Mouse (Mus musculus): ENCODE results near the gene Tmcc2. TPM values are rescaled to one million over a fixed set of nuclear protein-coding genes. Genes with fewer than 3 reads are reported as not detected.

Tmcc2 gene
- polyA plus RNA-seq (2015; fragmentation: Nextera tagmentation; extraction: Ambion mirVana), result 154 TPM in 2 replicates

- Histone ChIP-seq H3K9me3 (ENCODE audit: low read length) (no peaks in the 10 kb centered on the region), H3K27me3 (ENCODE audit: insufficient read depth, low read length) (peaks cover 19% of the 10 kb centered on the region), H3K4me2 (ENCODE audit: low read depth, low read length) (peak within 1 kb of the TSS; percentile 90), H3K4me1 (ENCODE audit: insufficient read depth) (peaks cover 23% of the 10 kb centered on the region), H3K36me3 (replicated peaks; ENCODE audit: insufficient read depth, low read length) (no peaks in the 10 kb centered on the region), H3K9ac (replicated peaks) (peak within 1 kb of the TSS; percentile 78), H3K4me3 (ENCODE audit: low read depth, low read length) (peak within 1 kb of the TSS; percentile 67), H3K27ac (ENCODE audit: low read depth) (peak within 1 kb of the TSS; percentile 87)
- DNase-seq (peak; percentile 52), ATAC-seq (no peak)
- no peak for TF ChIP-seq CTCF (IDR thresholded peaks at IDR 0.05; ENCODE audit: low read depth)
- no peak for TF ChIP-seq EP300 (IDR thresholded peaks at IDR 0.05; ENCODE audit: low read depth)
- 1% methylated on average over 50 of the region's 50 CpGs for WGBS (ENCODE audit: insufficient replicate concordance)
Observed at GRCm38 (mm10) chr1:132390691-132391579, at the start of gene Tmcc2. Tmcc2 (minus strand) TSS chr1:132391281.

GRCm38 (mm10) chr1:132437389-132437788, 46.3 kb upstream of the Tmcc2 start:
- Histone ChIP-seq H3K9me3 (ENCODE audit: low read length) (no peaks in the 10 kb centered on the region), H3K36me3 (replicated peaks; ENCODE audit: insufficient read depth, low read length) (peaks cover 35% of the 10 kb centered on the region), H3K4me2 (ENCODE audit: low read depth, low read length) (no peak overlapping the region), H3K27ac (ENCODE audit: low read depth) (no peak overlapping the region), H3K4me3 (ENCODE audit: low read depth, low read length) (no peak overlapping the region), H3K27me3 (ENCODE audit: insufficient read depth, low read length) (no peaks in the 10 kb centered on the region), H3K4me1 (ENCODE audit: insufficient read depth) (peaks cover 9% of the 10 kb centered on the region), H3K9ac (replicated peaks) (no peak overlapping the region)
- no peak for DNase-seq
- no peak for TF ChIP-seq CTCF (IDR thresholded peaks at IDR 0.05; ENCODE audit: low read depth)
- no peak for TF ChIP-seq EP300 (IDR thresholded peaks at IDR 0.05; ENCODE audit: low read depth)
- 67% methylated on average over 5 of the region's 5 CpGs for WGBS (ENCODE audit: insufficient replicate concordance)
- no peak for ATAC-seq

- WGBS (ENCODE audit: insufficient replicate concordance), result 62% methylated on average over 1 of the region's 1 CpGs
- no peak overlapping the region for H3K4me3 ChIP-seq (ENCODE audit: low read depth, low read length)
- ATAC-seq (no peak), DNase-seq (no peak)
- H3K9me3 ChIP-seq (ENCODE audit: low read length), result no peaks in the 10 kb centered on the region
- H3K27me3 ChIP-seq (ENCODE audit: insufficient read depth, low read length), result no peaks in the 10 kb centered on the region
- peaks cover 9% of the 10 kb centered on the region for H3K4me1 ChIP-seq (ENCODE audit: insufficient read depth)
- no peak for TF ChIP-seq CTCF (IDR thresholded peaks at IDR 0.05; ENCODE audit: low read depth)
- TF ChIP-seq EP300 (IDR thresholded peaks at IDR 0.05; ENCODE audit: low read depth), result no peak
- H3K27ac ChIP-seq (ENCODE audit: low read depth), result no peak overlapping the region
- H3K9ac ChIP-seq (replicated peaks), result no peak overlapping the region
- H3K36me3 ChIP-seq (replicated peaks; ENCODE audit: insufficient read depth, low read length), result peaks cover 32% of the 10 kb centered on the region
- H3K4me2 ChIP-seq (ENCODE audit: low read depth, low read length), result no peak overlapping the region
Observed at GRCm38 (mm10) chr1:132436960-132437359, 45.9 kb upstream of the Tmcc2 start.

GRCm38 (mm10) chr1:132436320-132436958, 45.4 kb upstream of the Tmcc2 start:
- ATAC-seq (no peak), DNase-seq (no peak)
- 56% methylated on average over 4 of the region's 4 CpGs for WGBS (ENCODE audit: insufficient replicate concordance)
- H3K4me2 ChIP-seq (ENCODE audit: low read depth, low read length), result no peak overlapping the region
- peaks cover 9% of the 10 kb centered on the region for H3K4me1 ChIP-seq (ENCODE audit: insufficient read depth)
- no peaks in the 10 kb centered on the region for H3K9me3 ChIP-seq (ENCODE audit: low read length)
- TF ChIP-seq CTCF (IDR thresholded peaks at IDR 0.05; ENCODE audit: low read depth), result no peak
- no peak for TF ChIP-seq EP300 (IDR thresholded peaks at IDR 0.05; ENCODE audit: low read depth)
- H3K27me3 ChIP-seq (ENCODE audit: insufficient read depth, low read length), result no peaks in the 10 kb centered on the region
- H3K36me3 ChIP-seq (replicated peaks; ENCODE audit: insufficient read depth, low read length), result peaks cover 27% of the 10 kb centered on the region
- no peak overlapping the region for H3K4me3 ChIP-seq (ENCODE audit: low read depth, low read length)
- no peak overlapping the region for H3K9ac ChIP-seq (replicated peaks)
- H3K27ac ChIP-seq (ENCODE audit: low read depth), result no peak overlapping the region

GRCm38 (mm10) chr1:132434032-132434431, 43.0 kb upstream of the Tmcc2 start:
- no peak overlapping the region for H3K9ac ChIP-seq (replicated peaks)
- H3K27me3 ChIP-seq (ENCODE audit: insufficient read depth, low read length), result no peaks in the 10 kb centered on the region
- peaks cover 14% of the 10 kb centered on the region for H3K36me3 ChIP-seq (replicated peaks; ENCODE audit: insufficient read depth, low read length)
- H3K27ac ChIP-seq (ENCODE audit: low read depth), result no peak overlapping the region
- peaks cover 9% of the 10 kb centered on the region for H3K4me1 ChIP-seq (ENCODE audit: insufficient read depth)
- H3K4me2 ChIP-seq (ENCODE audit: low read depth, low read length), result no peak overlapping the region
- TF ChIP-seq CTCF (IDR thresholded peaks at IDR 0.05; ENCODE audit: low read depth) (no peak), EP300 (IDR thresholded peaks at IDR 0.05; ENCODE audit: low read depth) (no peak)
- DNase-seq, result no peak
- ATAC-seq, result no peak
- H3K9me3 ChIP-seq (ENCODE audit: low read length), result no peaks in the 10 kb centered on the region
- no peak overlapping the region for H3K4me3 ChIP-seq (ENCODE audit: low read depth, low read length)
- 91% methylated on average over 12 of the region's 12 CpGs for WGBS (ENCODE audit: insufficient replicate concordance)

GRCm38 (mm10) chr1:132433349-132433748, 42.3 kb upstream of the Tmcc2 start:
- 81% methylated on average over 5 of the region's 5 CpGs for WGBS (ENCODE audit: insufficient replicate concordance)

More at GRCm38 (mm10) chr1:132433349-132433748, 42.3 kb upstream of the Tmcc2 start:
- no peaks in the 10 kb centered on the region for H3K9me3 ChIP-seq (ENCODE audit: low read length)
- TF ChIP-seq CTCF (IDR thresholded peaks at IDR 0.05; ENCODE audit: low read depth), result no peak
- no peak for TF ChIP-seq EP300 (IDR thresholded peaks at IDR 0.05; ENCODE audit: low read depth)
- DNase-seq (no peak), ATAC-seq (no peak)
- peaks cover 9% of the 10 kb centered on the region for H3K4me1 ChIP-seq (ENCODE audit: insufficient read depth)
- no peak overlapping the region for H3K27ac ChIP-seq (ENCODE audit: low read depth)
- no peak overlapping the region for H3K4me3 ChIP-seq (ENCODE audit: low read depth, low read length)
- H3K4me2 ChIP-seq (ENCODE audit: low read depth, low read length), result no peak overlapping the region
- H3K27me3 ChIP-seq (ENCODE audit: insufficient read depth, low read length), result no peaks in the 10 kb centered on the region
- H3K36me3 ChIP-seq (replicated peaks; ENCODE audit: insufficient read depth, low read length), result peaks cover 14% of the 10 kb centered on the region
- H3K9ac ChIP-seq (replicated peaks), result no peak overlapping the region
